Mouse (Mus musculus) c-Kit-negative CD71-positive TER-119-positive erythroid progenitor cells, embryonic 14.5 days (primary cell): ENCODE measurements around the gene Gamt.

ENCODE experiments used
- DNase-seq: peaks from one replicate; pipeline ENCODE4 v3.0.0-alpha.2; 2013; ENCODE audit warnings: low read depth, low spot score

Gamt gene

GRCm38 (mm10) chr10:80260642-80261584, at the start of gene Gamt, which contains the start of gene Dazap1:
Gamt (minus strand) TSS chr10:80261012.
Dazap1 (plus strand) TSS chr10:80261486.
- DNase-seq = peak; percentile 90

DNA sequence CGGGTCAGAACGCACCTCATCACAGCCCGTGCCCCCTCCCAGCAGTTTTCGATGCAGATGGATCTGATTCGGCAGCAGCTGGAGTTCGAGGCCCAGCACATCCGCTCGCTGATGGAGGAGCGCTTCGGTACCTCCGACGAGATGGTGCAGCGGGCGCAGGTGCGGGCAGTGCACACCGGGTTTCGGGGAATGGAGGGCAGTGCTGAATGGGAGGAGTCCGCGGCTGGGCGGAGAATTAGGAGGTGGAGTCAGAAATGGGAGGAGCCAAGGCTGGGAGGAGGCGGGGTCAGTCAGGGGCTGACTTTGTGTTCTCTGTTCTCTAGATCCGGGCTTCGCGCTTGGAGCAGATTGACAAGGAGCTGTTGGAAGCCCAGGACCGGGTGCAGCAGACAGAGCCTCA, 44.0 kb upstream of the Gamt start:
- no peak for DNase-seq

DNA sequence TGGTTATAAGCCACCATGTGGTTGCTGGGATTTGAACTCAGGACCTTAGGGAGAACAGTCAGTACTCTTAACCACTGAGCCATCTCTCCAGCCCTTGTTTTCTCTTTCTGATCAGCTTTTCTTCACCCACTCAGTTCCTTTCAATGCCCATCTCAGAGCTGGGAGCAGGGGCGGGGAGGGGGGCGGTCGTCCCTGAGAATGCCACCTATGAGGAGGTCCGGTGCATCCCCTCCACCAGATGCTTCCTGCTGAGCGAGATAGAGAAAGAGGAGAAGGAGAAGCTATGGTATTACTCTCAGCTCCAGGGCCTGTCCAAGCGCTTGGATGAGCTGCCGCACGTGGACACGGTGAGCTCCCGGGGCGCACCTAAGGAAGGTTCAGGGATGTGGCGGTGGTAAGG, 43.6 kb upstream of the Gamt start:
- no peak for DNase-seq

GRCm38 (mm10) chr10:80302471-80302881, 41.7 kb upstream of the Gamt start:
- no peak for DNase-seq

- DNase-seq = no peak
Observed at GRCm38 (mm10) chr10:80302082-80302355, 41.2 kb upstream of the Gamt start.

GRCm38 (mm10) chr10:80301256-80302081, 40.7 kb upstream of the Gamt start:
- no peak for DNase-seq

DNA sequence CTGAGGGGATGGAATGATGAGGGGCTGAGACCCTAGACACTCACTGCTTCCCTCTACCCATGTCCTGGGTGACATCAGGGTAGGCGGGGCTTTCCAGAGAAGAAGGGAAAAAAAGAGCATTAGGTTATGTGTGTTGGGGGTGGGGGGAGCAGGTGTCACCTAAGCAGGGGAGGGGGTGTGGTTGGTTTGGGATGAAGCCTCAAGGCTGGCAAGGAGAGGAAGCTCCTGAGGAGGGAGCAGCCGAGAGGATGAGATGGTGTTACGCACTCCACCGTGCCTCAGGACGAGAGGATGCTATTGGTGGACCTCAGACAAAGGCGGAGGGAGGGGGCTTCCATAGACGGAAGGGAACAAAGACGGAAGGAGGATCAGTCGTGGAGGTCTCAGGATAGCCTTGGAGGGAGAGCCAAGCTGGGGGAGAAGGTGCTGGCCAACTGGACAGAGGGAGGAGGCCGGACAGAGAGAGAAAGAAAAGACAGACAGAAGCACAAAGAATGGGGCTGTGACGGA, 39.9 kb upstream of the Gamt start:
- DNase-seq = no peak

GRCm38 (mm10) chr10:80299824-80300223, 39.0 kb upstream of the Gamt start:
- DNase-seq = no peak

- no peak for DNase-seq
Observed at GRCm38 (mm10) chr10:80299301-80299700, 38.5 kb upstream of the Gamt start.

DNA sequence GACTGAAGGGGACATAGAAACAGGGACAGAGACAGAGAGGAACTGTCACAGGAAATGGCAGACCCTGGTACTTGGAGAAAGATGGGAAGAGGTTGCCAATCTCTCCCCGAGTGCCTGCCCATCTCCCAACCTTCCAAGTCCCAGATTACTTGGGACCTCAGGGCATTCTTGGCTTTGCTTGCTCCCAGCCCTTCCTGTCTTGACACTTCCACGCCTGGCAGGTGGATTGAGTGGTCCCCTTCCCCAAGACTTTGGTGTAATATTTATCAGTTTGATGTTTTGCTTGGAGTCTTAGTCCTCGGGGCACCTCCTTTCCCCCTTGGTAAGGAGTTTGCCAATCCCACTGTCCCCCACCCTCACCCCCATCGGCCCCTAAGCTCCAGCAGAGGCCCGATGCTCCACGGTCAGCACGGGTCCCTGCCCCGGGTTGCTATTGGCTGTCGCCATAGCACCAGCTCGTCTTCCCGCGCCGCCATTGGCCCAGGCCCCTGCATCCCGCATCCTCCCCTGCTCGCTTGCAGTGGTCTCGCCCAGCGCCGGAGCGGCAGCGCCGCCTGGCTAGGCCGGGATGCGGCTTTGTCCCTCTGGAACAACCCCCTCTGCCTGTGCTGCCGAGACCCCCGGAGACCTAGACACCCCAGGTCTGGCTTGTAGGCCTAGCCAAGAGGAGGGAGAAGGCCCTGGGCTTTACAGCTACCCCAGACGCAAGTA, 37.9 kb upstream of the Gamt start:
- no peak for DNase-seq

DNA sequence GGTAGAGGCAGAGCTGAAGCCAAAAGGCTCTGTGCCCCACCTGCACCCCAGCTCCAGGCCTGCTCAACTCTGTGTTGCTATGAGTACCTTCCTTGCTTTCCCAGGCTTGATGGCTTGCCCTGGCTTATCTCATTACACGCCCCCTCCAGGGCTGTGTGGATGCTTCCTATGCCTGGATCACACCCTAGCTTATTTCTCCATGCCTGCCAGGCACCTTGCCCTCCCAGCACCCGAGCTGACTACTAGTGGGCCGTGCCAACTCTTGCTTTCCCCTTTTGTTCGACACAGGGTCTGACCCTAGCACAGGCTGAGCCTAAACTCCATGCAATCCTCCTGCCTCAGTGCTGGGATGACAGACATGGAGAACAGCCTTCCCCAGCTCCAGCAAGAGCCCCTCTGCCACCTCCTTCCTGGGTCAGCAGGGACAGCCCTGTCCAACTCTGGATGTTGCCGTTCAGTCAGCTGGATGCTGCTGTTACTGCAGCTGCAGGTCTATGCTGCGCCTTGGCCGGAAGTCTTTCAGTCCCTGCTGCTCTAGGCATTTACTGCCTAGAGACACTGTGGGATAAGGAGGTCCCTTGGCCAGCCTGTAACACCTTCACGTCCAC, 36.8 kb upstream of the Gamt start:
- DNase-seq = no peak

DNA sequence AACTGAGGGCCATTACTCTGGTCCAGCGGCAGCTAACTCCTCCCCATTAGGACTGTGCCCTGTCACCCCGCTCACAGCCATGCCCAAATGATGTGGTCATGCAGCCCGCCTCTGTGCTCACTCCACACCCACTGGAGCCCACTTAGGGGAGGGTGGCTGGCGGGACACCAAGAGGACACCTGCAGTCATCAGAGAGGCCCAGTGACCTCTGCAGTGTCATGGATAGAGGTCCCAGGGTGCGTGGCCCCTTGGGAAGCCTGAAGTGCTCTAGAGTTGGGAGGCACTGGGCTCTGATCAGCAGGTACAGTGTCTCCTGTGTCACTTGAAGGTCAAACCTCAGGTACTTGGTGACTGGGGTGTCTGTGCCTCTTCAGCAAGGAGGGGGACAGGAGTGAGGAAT, 36.0 kb upstream of the Gamt start:
- no peak for DNase-seq

GRCm38 (mm10) chr10:80295618-80296425, 35.0 kb upstream of the Gamt start, which contains the start of gene Apc2:
Apc2 (plus strand) TSS chr10:80295977.
- no peak for DNase-seq

DNA sequence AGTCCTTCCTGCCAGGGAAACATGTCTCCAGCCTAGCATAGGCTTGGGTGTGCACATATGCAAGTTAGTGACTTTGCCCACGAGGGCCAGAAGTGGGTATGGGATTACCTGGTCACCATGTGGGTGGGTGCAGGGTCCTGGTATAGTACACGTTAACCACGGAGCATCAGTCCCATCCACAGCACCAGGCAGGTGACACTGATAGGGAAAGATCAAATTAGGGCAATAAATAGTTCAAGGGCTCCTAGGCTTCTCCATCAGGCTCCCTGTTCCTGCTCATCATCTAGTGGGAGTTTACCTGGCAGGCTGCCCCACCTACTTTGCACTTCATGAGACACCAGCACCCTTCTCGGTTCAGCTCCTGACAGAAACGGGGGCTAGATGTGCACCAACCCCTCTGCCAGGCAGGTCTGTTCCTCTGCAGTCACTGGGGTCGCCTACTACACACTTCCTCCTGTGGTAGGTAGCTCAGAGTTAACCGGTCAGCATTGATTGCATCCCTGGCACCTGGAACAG, 34.0 kb upstream of the Gamt start:
- no peak for DNase-seq

DNA sequence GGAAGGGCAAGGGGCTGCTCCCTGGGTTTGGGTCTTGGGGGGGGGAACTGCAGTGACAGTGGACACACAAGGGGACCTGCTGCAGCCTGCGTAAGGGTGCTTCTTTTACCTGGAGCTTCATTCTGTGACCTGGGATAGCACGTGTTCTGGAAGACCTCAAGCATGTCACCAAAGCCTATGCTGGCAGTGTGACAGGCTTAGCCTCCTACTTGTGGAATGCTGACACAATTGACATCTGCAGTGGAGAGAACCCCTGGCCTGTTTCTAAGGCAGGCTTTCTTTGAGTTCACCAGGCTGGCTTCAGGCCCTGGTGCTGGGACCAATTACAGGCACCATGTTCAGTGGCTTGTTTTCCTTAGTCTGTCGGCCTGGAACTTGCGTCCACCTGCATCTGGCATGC, 33.5 kb upstream of the Gamt start:
- no peak for DNase-seq

DNA sequence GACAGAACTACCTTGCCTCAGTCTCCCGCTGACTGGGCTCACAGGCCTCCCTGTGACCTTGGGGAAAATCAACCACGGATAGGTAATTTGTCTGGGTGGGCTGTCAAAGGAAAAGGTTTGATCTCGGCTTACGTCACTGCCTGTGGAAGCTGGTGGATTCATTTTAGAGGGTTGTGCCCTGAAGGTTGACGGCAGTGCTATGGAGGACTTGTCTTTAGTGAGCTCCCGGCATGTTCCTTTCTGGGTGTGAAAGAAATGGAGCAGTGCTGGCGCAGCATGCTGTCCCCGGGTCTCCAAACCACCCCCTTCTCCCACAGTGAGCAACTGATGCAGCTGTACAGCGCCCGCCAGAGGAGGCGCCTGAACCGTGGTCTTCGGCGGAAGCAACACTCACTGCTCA, 32.5 kb upstream of the Gamt start:
- no peak for DNase-seq

DNA sequence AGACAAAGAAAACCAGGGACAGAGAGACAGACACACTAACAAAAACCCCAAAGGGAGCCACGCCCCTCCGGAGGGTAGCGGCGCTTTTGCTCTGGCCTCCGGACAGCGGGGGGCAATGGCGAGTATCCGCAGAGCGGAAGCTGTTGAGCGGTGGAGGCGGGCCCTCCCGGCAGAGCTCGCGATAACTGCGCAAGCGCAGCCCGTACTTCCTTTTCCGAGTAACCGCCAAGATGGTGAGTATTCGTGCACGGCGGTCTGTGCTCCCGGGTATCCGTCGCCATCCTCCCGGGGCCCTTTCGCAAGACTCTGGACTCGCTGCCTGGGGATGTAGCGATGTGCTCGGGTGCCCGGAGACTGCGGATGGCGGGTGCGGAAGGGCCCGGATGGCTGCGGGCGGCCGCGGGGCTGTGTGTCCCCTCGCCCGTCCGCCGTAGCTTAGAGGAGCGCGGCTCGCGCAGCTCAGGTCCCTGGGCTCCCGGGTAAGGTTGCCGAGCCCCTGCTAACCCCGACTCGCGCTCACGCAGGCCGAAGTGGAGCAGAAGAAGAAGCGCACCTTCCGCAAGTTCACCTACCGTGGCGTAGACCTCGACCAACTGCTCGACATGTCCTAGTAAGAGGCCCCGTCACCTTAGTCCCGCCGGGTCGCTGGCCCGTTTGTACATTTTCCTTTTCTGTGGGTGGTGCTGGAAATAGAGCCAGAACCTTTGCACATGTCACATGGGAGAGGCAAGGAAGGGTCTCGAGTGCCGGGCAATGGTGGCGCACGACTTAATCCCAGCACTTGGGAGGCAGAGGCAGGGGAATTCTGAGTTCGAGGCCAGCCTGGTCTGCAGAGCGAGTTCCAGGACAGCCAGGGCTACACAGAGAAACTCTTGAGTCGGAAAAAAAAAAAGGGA, 31.7 kb upstream of the Gamt start, which contains the start of gene Rps15:
Gene Rps15, plus strand, starts transcription at position 203 of the 896 bp plus-strand sequence.
- peak; percentile 86 for DNase-seq

GRCm38 (mm10) chr10:80288657-80289056, 27.8 kb upstream of the Gamt start:
- no peak for DNase-seq

GRCm38 (mm10) chr10:80288097-80288496, 27.3 kb upstream of the Gamt start:
- no peak for DNase-seq
